Mouse (Mus musculus): Measurements from ENCODE around the gene Mlph.

- TF ChIP-seq CTCF (IDR thresholded peaks at IDR 0.05; ENCODE audit: low read depth), result no peak
- TF ChIP-seq EP300 (IDR thresholded peaks at IDR 0.05; ENCODE audit: low read depth), result no peak
These were observed 66.5 kb downstream of the Mlph start for GRCm38 (mm10) chr1:90981346-90981745.
